ENCODE assay signal across 7 mouse cellular contexts in the genomic region with DNA sequence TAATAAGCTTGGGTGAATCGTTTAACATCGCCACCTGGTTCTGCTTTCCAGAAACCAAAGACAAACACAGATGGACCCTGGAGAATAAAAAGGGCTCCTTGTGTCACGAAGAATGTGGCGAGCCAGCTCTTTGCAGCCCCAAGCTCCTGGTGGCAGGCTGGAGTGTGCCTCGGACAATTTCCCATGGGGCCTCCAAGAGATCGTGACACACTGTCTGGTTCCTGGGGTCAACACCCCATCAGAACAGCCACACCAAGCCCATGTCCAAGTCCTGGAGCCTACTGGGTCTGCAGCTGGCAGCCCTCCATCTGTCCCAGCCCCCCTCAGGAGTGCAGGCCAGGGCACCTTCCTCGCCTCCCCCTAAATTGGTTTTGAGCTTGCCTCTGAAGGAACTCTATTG. TPM values are rescaled to one million over a fixed set of nuclear protein-coding genes. Genes with fewer than 3 reads are reported as not detected.
DNase-seq lines count a peak whose midpoint lies in the region; ATAC-seq and TF ChIP-seq lines count a peak whose summit lies in the region.

No protein-coding gene starts in this region.

- WGBS in cerebellum, adult 2 months, result 3% methylated on average over 7 of the region's 7 CpGs
- WGBS in forebrain, embryonic 14.5 days, result 24% methylated on average over 7 of the region's 7 CpGs
- WGBS in liver, embryonic 14.5 days (ENCODE audit: insufficient replicate concordance), result 31% methylated on average over 7 of the region's 7 CpGs
- WGBS in olfactory bulb, adult 2 months, result 1% methylated on average over 7 of the region's 7 CpGs

- H3K4me3 ChIP-seq in layer of hippocampus, adult 2 months, result peak overlapping the region; percentile 60
- peak overlapping the region; percentile 82 for H3K4me3 ChIP-seq in cerebellum, adult 2 months (replicated peaks; ENCODE audit: insufficient read depth, low read depth, low read length)
- H3K4me3 ChIP-seq in forebrain, embryonic 14.5 days (ENCODE audit: low read depth, low read length), result peak overlapping the region; percentile 60
- H3K4me3 ChIP-seq in liver, embryonic 14.5 days (ENCODE audit: insufficient read depth in 1 of 2, low read depth in 2 of 2, low read length in 2 of 2), result peak overlapping the region; percentile 64 to 73
- peak overlapping the region; percentile 89 for H3K4me3 ChIP-seq in olfactory bulb, adult 2 months (ENCODE audit: insufficient read depth, low read depth, low read length)

- ATAC-seq in forebrain, embryonic 14.5 days, result no peak; the same call in 1 of the 2 replicates
- peak; percentile 31 for ATAC-seq in liver, embryonic 14.5 days (ENCODE audit: insufficient read depth)

- peak overlapping the region; percentile 96 for H3K27ac ChIP-seq in layer of hippocampus, adult 2 months
- H3K27ac ChIP-seq in cerebellum, adult 2 months (ENCODE audit: insufficient read depth, low read length), result peak overlapping the region; percentile 89
- H3K27ac ChIP-seq in forebrain, embryonic 14.5 days (ENCODE audit: low read depth, low read length), result peak overlapping the region; percentile 82
- H3K27ac ChIP-seq in liver, embryonic 14.5 days, result no peak overlapping the region
- peak overlapping the region; percentile 92 for H3K27ac ChIP-seq in olfactory bulb, adult 2 months (ENCODE audit: insufficient read depth, low read depth, low read length)

- H3K27me3 ChIP-seq in cerebellum, adult 2 months (ENCODE audit: control insufficient read depth, insufficient read depth, low read length), result no peaks in the 10 kb centered on the region
- H3K27me3 ChIP-seq in forebrain, embryonic 14.5 days (replicated peaks; ENCODE audit: control insufficient read depth, insufficient read depth, low read length), result no peaks in the 10 kb centered on the region
- no peaks in the 10 kb centered on the region for H3K27me3 ChIP-seq in liver, embryonic 14.5 days (ENCODE audit: control insufficient read depth, insufficient read depth, low read length)

- DNase-seq in layer of hippocampus, adult 2 months (ENCODE audit: low spot score in 2 of 2), result peak in 1 of 2 experiments; percentile 25
- no peak for DNase-seq in layer of hippocampus, postnatal 25 days (ENCODE audit: extremely low spot score in 1 of 2, low spot score in 1 of 2)
- DNase-seq in cerebellum, adult 2 months, result no peak
- no peak for DNase-seq in forebrain, embryonic 14.5 days (ENCODE audit: low spot score)
- DNase-seq in liver, embryonic 14.5 days (ENCODE audit: low read depth in 3 of 3, low spot score in 3 of 3), result no peak
- DNase-seq in frontal cortex, postnatal 14 days (ENCODE audit: low spot score in 2 of 2), result no peak

- H3K4me2 ChIP-seq in forebrain, embryonic 14.5 days (ENCODE audit: low read length), result peak overlapping the region; percentile 87
- H3K4me2 ChIP-seq in liver, embryonic 14.5 days (ENCODE audit: low read depth), result peak overlapping the region; percentile 81

- peak; percentile 20 for TF ChIP-seq CTCF in layer of hippocampus, adult 2 months (conservative IDR thresholded peaks at IDR 0.05)
- TF ChIP-seq CTCF in cerebellum, adult 2 months (IDR thresholded peaks at IDR 0.05; ENCODE audit: borderline replicate concordance, insufficient read depth, low read depth, low read length), result no peak
- no peak for TF ChIP-seq CTCF in liver, embryonic 14.5 days (IDR thresholded peaks at IDR 0.05; ENCODE audit: low read depth)
- no peak for TF ChIP-seq CTCF in olfactory bulb, adult 2 months (IDR thresholded peaks at IDR 0.05; ENCODE audit: insufficient read depth, low read depth, low read length)

- H3K4me1 ChIP-seq in cerebellum, adult 2 months (ENCODE audit: control insufficient read depth, insufficient read depth, low read length), result peaks cover 6% of the 10 kb centered on the region
- peaks cover 7% of the 10 kb centered on the region for H3K4me1 ChIP-seq in forebrain, embryonic 14.5 days (ENCODE audit: control insufficient read depth, insufficient read depth, low read length)
- peaks cover 0 to 9% of the 10 kb centered on the region in 2 experiments; a peak in 3 of 4 replicates for H3K4me1 ChIP-seq in liver, embryonic 14.5 days (replicated peaks; ENCODE audit: control insufficient read depth in 2 of 2, insufficient read depth in 2 of 2, low read length in 1 of 2)
- peaks cover 18% of the 10 kb centered on the region for H3K4me1 ChIP-seq in olfactory bulb, adult 2 months (ENCODE audit: control insufficient read depth, insufficient read depth, low read length)

- H3K9me3 ChIP-seq in forebrain, embryonic 14.5 days (replicated peaks; ENCODE audit: control insufficient read depth, low read length), result no peaks in the 10 kb centered on the region
- H3K9me3 ChIP-seq in liver, embryonic 14.5 days (ENCODE audit: control insufficient read depth, low read length), result no peaks in the 10 kb centered on the region

- H3K9ac ChIP-seq in forebrain, embryonic 14.5 days (ENCODE audit: low read length), result peak overlapping the region; percentile 69
- peak overlapping the region; percentile 76 for H3K9ac ChIP-seq in liver, embryonic 14.5 days (replicated peaks)

- no peak for TF ChIP-seq EP300 in liver, embryonic 14.5 days (IDR thresholded peaks at IDR 0.05; ENCODE audit: low read depth)

- no peaks in the 10 kb centered on the region for H3K36me3 ChIP-seq in forebrain, embryonic 14.5 days (ENCODE audit: control insufficient read depth, insufficient read depth, low read length)
- no peaks in the 10 kb centered on the region for H3K36me3 ChIP-seq in liver, embryonic 14.5 days (replicated peaks; ENCODE audit: control insufficient read depth, insufficient read depth, low read depth)

- TF ChIP-seq POLR2A in cerebellum, adult 2 months (IDR thresholded peaks at IDR 0.05; ENCODE audit: borderline replicate concordance, insufficient read depth, low read length), result no peak
- TF ChIP-seq POLR2A in olfactory bulb, adult 2 months (IDR thresholded peaks at IDR 0.05; ENCODE audit: insufficient read depth, low read depth, low read length), result no peak

RNA-seq across cellular contexts. Expression of a gene that starts 0.5 kb away (rescaled TPM):
- total RNA-seq in layer of hippocampus, adult 2 months (2021), result 10 to 100 TPM; 15.2 to 15.5 TPM
- total RNA-seq in layer of hippocampus, postnatal 25 days (2021), result 10 to 100 TPM; 14.1 to 17.0 TPM
- 10.8 and 11.0 TPM in 2 replicates for polyA plus RNA-seq in cerebellum, adult 2 months (2012; rRNA removed)
- 5.1 and 6.0 TPM in 2 replicates for polyA plus RNA-seq in forebrain, embryonic 14.5 days (2014; fragmentation: Nextera tagmentation; extraction: Ambion mirVana)
- polyA plus RNA-seq in liver, embryonic 14.5 days (2012; rRNA removed), result 2.7 and 2.8 TPM in 2 replicates
- 1.3 and 2.0 TPM in 2 replicates for polyA plus RNA-seq in liver, embryonic 14.5 days (2014; fragmentation: Nextera tagmentation; extraction: Ambion mirVana)
- polyA plus RNA-seq in olfactory bulb, adult 2 months (2012; ENCODE audit: insufficient read depth, insufficient read length, low replicate concordance, missing spikeins), result not detected in 2 replicates
